Mouse (Mus musculus) liver, postnatal 0 days (tissue): ENCODE results near the gene Olfr1537.

Source experiments
- CTCF ChIP-seq: sonication (generic); IDR thresholded peaks from 2 replicates; pipeline ENCODE4 v1.5.1; 2016; ENCODE audit warnings: antibody characterized with exemption, low read depth
- EP300 ChIP-seq: IDR thresholded peaks from 2 replicates; pipeline ENCODE4 v1.6.1; 2016; ENCODE audit warnings: antibody characterized with exemption, low read depth, mild to moderate bottlenecking

DNA sequence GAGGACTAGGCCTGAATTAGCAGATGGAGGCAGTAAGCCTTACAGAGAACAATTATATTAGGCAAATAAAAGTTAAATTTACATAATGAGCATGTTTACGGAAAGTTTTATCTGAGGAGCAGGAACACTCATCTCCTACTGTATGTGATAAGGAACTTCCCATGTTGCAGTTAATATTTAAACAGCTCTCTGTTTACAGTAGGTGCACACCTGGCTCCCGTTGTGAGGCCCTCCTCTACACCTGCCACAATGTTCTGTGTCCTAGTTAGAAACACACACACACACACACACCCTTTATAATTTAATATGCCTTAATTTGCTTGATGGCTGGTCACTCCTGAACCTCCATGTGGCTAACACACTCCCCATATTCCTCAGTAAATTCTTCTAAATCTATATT is 37.3 kb upstream of the Olfr1537 start:
- no peak for TF ChIP-seq EP300
- TF ChIP-seq CTCF, result no peak
